Mouse (Mus musculus) heart, embryonic 12.5 days (tissue): ENCODE measurements around the gene Chrna1. TPM values are rescaled to one million over a fixed set of nuclear protein-coding genes. Genes with fewer than 3 reads are reported as not detected.

Source experiments
- ATAC-seq: fragments of 200-750 bp; cut with Nextera tagmentation; 2 replicates; pipeline ENCODE4 v1.8.0; 2017; ENCODE audit warnings: moderate TSS enrichment, moderate library complexity; ENCODE audit not compliant: insufficient number of reproducible peaks, low FRiP score
- H3K27ac ChIP-seq: fragments of 300-500 bp; sonication (generic); 2 replicates; pipeline ENCODE4 v1.5.1; 2016; ENCODE audit warnings: mild to moderate bottlenecking, moderate library complexity; ENCODE audit not compliant: poor library complexity, severe bottlenecking
- H3K27me3 ChIP-seq: fragments of 300-500 bp; sonication (generic); replicated peaks from 2 replicates; pipeline ENCODE4 v1.6.1; 2016; ENCODE audit warnings: mild to moderate bottlenecking, moderate library complexity
- H3K36me3 ChIP-seq: fragments of 300-500 bp; sonication (generic); 2 replicates; pipeline ENCODE4 v1.6.1; 2016; ENCODE audit warnings: mild to moderate bottlenecking, moderate library complexity
- H3K4me1 ChIP-seq: fragments of 300-500 bp; sonication (generic); replicated peaks from 2 replicates; pipeline ENCODE4 v1.6.1; 2016; ENCODE audit warnings: mild to moderate bottlenecking
- H3K4me2 ChIP-seq: fragments of 300-500 bp; sonication (generic); 2 replicates; pipeline ENCODE4 v1.6.1; 2016; ENCODE audit warnings: mild to moderate bottlenecking, moderate library complexity
- H3K4me3 ChIP-seq: fragments of 300-500 bp; sonication (generic); 2 replicates; pipeline ENCODE4 v1.5.1; 2016; ENCODE audit warnings: mild to moderate bottlenecking
- H3K9ac ChIP-seq: fragments of 300-500 bp; sonication (generic); 2 replicates; pipeline ENCODE4 v1.6.1; 2016; ENCODE audit warnings: mild to moderate bottlenecking, moderate library complexity
- H3K9me3 ChIP-seq: fragments of 300-500 bp; sonication (generic); replicated peaks from 2 replicates; pipeline ENCODE4 v1.6.1; 2016; ENCODE audit warnings: mild to moderate bottlenecking, moderate library complexity
- WGBS: fragments of 180-500 bp; shearing (Covaris S2); methylation state at CpG from one replicate; pipeline ENCODE4 v1.1.7; 2016; 5-methylcytosine and 5-hydroxymethylcytosine counted together
- polyA plus RNA-seq: library from polyadenylated mRNA; unstranded; fragments of >200 nt; fragmentation: Nextera tagmentation; extraction: Ambion mirVana; gene quantifications from 2 replicates; pipeline ENCODE4 v1.2.1, GENCODE M21; 2016

Chrna1 gene
- polyA plus RNA-seq, 1 experiment from 2014 or later: 0.14 TPM

DNA sequence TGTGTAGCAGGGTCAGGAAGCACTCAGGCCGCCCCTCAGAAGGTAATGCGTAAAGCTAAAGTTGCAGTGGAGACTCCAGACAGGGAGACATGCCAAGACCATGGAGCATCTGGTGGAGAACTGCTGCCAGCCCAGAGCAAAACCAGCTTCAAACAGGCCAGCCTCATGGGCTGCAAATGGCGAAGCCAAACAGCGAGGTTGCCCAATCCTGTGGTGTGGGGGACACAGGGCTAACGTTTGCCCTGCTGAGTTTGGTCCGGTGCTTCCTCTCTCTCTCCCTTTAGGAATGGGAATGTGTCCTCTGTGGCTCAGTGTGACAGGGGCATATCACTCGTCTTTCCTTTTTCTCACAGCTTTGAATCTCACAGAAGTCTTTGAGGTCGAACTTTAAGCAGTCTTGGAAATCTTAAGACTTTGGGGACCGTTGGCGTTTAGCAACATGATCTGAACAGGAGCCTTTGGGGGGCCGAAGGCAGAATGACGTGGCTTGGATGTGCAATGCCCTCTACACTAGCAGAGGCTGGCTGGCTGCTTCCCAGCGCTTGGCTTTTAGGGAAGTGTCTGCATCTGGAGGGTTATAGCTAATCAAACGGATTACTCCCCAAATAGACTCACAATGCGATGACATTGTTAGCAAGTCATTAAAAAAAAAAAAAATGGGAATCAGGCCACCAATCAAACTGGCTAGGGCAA lies 43.9 kb downstream of the Chrna1 start:
- no peak overlapping the region for H3K4me2 ChIP-seq
- H3K4me3 ChIP-seq: no peak overlapping the region
- H3K4me1 ChIP-seq: peaks cover 9% of the 10 kb centered on the region
- 76% methylated on average over 15 of the region's 15 CpGs for WGBS
- no peak for ATAC-seq
- H3K9me3 ChIP-seq: no peaks in the 10 kb centered on the region
- H3K27ac ChIP-seq: no peak overlapping the region
- no peaks in the 10 kb centered on the region for H3K27me3 ChIP-seq
- no peaks in the 10 kb centered on the region for H3K36me3 ChIP-seq
- H3K9ac ChIP-seq: no peak overlapping the region

DNA sequence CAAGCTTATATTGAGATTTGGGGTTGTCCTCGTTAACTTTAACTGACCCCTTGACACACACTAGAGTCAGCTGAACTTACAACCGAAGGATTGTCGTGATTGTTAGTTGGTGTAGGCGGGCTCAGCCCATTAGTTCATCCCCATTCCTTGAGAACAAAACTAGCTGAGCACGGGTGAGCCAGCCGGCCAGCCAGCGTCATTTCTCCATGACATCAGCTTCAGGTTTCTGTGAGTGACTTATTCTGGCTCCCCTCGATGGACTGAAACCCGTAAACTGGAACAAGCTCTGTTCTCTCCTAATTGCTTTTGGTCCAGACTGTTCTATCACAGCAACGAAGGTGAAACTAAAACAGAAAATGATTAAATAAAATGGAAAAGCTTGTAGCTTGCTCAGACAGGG lies 45.4 kb downstream of the Chrna1 start:
- Histone ChIP-seq H3K27me3 (no peaks in the 10 kb centered on the region), H3K4me2 (no peak overlapping the region), H3K4me3 (no peak overlapping the region), H3K27ac (no peak overlapping the region), H3K4me1 (no peaks in the 10 kb centered on the region), H3K9me3 (no peaks in the 10 kb centered on the region), H3K36me3 (no peaks in the 10 kb centered on the region), H3K9ac (no peak overlapping the region)
- ATAC-seq: no peak
- WGBS: 76% methylated on average over 10 of the region's 10 CpGs

DNA sequence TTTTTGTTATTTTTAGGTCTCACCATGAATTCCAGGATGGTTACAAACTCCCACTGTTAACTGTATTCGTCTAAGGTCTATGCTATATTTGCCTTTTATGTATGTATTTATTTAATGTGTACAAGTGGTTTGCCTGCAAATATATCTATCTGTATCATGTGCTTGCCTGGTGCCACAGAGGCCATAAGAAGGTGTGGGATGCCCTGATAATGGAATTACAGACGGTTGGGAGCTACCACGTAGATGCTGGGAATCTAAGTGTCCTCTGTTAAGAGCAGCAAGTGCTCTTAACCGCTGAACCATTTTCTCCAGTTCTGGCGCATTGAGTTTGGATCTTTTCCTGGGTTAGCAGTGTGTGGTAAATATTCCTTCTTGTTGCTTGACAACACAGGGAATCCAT lies 49.7 kb downstream of the Chrna1 start:
- H3K9ac ChIP-seq: no peak overlapping the region
- H3K4me3 ChIP-seq: no peak overlapping the region
- H3K27ac ChIP-seq: no peak overlapping the region
- H3K27me3 ChIP-seq: no peaks in the 10 kb centered on the region
- no peak overlapping the region for H3K4me2 ChIP-seq
- ATAC-seq: no peak
- WGBS: 63% methylated on average over 5 of the region's 5 CpGs
- H3K36me3 ChIP-seq: no peaks in the 10 kb centered on the region
- H3K9me3 ChIP-seq: no peaks in the 10 kb centered on the region
- peaks cover 7% of the 10 kb centered on the region for H3K4me1 ChIP-seq

DNA sequence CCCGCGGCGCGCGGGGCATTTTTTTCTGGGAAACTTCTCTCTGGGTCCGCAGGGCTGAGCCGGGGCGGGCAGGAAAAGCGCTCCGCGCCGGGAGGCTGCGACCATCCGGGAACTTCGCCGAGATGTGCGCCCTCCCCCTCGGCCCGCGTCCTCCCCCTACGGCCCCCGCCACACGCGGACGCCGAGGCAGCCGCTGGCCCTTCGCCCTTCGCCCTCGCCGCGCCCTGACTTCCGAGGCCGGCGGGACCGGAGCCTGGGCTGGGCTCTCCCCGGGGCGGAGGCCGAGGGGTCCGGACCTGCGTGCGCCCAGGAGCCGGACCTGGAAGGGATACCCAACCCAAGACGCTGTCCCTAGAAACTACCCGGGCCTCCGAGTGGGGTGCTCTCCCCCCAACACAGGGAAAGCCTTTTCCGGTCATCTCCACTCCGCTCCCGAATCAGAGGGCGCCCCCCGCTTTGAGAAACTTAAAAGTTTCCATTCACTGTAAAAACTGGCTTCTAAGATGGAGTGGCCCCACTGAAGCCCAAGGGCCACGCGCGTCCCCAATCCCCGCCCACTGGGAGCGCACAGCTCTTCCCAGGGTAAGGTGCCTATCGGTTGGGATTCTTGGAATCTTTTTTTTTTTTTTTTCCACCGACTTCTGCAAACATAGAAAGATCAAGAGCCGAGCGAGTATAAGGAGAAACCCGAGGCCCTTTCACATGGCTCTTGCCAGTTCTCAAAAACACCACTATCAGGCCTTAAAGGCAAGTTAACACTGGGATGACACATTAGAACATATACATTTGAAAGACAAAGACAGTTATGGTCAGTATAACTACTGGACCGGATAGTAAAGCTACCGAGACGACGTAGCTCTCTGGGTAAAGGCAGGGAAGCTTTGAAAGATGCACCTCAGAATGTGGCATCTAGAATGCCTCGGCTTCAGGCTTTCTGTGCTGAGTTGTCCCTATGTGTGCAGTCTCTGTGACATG lies 50.5 kb downstream of the Chrna1 start, which contains the start of gene Wipf1:
Wipf1 (minus strand) TSS at position 379 of the 975 bp plus-strand sequence.
- H3K36me3 ChIP-seq: no peaks in the 10 kb centered on the region
- H3K9me3 ChIP-seq: no peaks in the 10 kb centered on the region
- peak within 1 kb of the TSS; percentile 89 for H3K9ac ChIP-seq
- no peaks in the 10 kb centered on the region for H3K27me3 ChIP-seq
- peak within 1 kb of the TSS; percentile 72 for H3K27ac ChIP-seq
- peak within 1 kb of the TSS; percentile 84 for H3K4me3 ChIP-seq
- ATAC-seq: peak; percentile 86
- H3K4me2 ChIP-seq: peak within 1 kb of the TSS; percentile 89
- WGBS: 2% methylated on average over 54 of the region's 66 CpGs
- peaks cover 7% of the 10 kb centered on the region for H3K4me1 ChIP-seq

DNA sequence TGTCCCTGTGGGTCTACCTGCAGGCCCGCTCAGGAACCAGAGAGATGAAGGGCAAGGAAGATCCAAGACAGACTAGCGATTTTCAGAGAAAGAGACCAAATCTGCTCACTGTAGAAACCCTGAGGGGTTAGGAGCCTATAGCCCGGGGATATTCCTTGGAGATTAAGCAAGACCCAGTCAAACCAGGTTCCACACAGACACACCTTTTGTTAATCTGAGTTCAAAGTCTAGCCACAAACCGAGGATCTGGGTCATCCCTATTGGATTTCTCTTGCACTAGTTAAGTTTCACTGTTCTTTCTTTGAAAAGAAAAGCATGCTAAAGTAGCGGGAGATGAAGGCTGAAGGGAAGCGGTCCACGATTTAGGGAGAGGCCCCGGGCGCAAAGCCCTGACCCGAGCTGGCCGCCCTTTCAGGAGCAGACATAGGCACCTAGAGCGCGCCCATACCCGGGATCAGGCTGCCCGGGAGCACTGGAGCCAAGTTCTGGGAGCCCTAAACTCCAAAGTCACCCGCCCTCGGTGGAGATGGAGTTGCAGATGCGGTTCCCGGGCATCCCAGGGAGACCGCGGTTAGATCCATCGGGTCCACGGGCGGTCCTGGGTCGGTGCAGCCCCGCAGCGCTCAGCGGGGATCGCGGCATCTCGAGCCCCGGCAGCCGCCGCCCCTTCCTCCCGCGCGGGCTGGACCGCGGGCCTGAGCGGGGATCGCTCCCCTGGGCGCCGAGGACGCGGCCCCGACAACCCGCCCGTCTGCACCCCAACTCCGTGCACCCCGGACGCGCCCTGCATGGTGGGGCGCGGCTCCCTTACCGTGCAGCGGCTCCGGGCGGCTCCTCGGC lies 51.4 kb downstream of the Chrna1 start:
- H3K4me3 ChIP-seq: peak overlapping the region; percentile 84
- H3K4me1 ChIP-seq: peaks cover 13% of the 10 kb centered on the region
- H3K27ac ChIP-seq: peak overlapping the region; percentile 72
- WGBS: 2% methylated on average over 55 of the region's 59 CpGs
- no peaks in the 10 kb centered on the region for H3K36me3 ChIP-seq
- no peaks in the 10 kb centered on the region for H3K27me3 ChIP-seq
- H3K9me3 ChIP-seq: no peaks in the 10 kb centered on the region
- H3K4me2 ChIP-seq: peak overlapping the region; percentile 89
- peak; percentile 58 for ATAC-seq
- peak overlapping the region; percentile 89 for H3K9ac ChIP-seq

DNA sequence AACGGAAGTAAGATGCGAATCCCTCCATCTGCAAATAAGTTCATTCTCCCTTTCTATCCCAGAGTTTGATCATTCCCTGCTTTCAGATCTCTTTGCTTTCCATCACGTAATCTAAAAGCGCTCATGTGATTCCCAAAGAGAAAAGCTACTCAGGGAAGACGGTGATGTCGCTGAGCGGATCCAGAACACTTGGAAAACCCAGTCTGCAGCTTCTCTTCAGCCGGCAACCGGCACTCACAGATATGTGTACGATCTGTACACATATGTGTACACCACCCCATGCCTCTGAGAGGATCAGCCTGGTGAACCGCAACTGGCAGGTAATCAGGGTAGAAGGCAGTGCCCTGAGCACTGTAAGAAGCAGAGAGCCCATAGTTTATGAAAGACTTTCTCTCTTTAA lies 52.2 kb downstream of the Chrna1 start:
- H3K27me3 ChIP-seq: no peaks in the 10 kb centered on the region
- 77% methylated on average over 11 of the region's 11 CpGs for WGBS
- no peak for ATAC-seq
- H3K36me3 ChIP-seq: no peaks in the 10 kb centered on the region
- no peak overlapping the region for H3K27ac ChIP-seq
- H3K9me3 ChIP-seq: no peaks in the 10 kb centered on the region
- peaks cover 19% of the 10 kb centered on the region for H3K4me1 ChIP-seq
- peak overlapping the region; percentile 27 for H3K4me3 ChIP-seq
- peak overlapping the region; percentile 89 for H3K4me2 ChIP-seq
- H3K9ac ChIP-seq: no peak overlapping the region

GRCm38 (mm10) chr2:73526691-73527090 lies 53.4 kb downstream of the Chrna1 start:
- Histone ChIP-seq H3K4me3 (no peak overlapping the region), H3K27ac (no peak overlapping the region), H3K27me3 (no peaks in the 10 kb centered on the region)

GRCm38 (mm10) chr2:73522891-73523290 lies 57.2 kb downstream of the Chrna1 start:
- Histone ChIP-seq H3K27ac (0 out of 2 replicates have a peak overlapping the region, but pooled peaks have one; percentile 22), H3K4me2 (no peak overlapping the region), H3K4me1 (peaks cover 31% of the 10 kb centered on the region), H3K4me3 (no peak overlapping the region), H3K27me3 (no peaks in the 10 kb centered on the region), H3K9me3 (no peaks in the 10 kb centered on the region), H3K36me3 (no peaks in the 10 kb centered on the region), H3K9ac (0 out of 2 replicates have a peak overlapping the region, but pooled peaks have one; percentile 50)
- no peak for ATAC-seq
- 54% methylated on average over 8 of the region's 8 CpGs for WGBS

More at GRCm38 (mm10) chr2:73526691-73527090, 53.4 kb downstream of the Chrna1 start:
- 64% methylated on average over 9 of the region's 9 CpGs for WGBS
- no peak overlapping the region for H3K9ac ChIP-seq
- peak overlapping the region; percentile 6; the same call in 1 of the 2 replicates for H3K4me2 ChIP-seq
- no peaks in the 10 kb centered on the region for H3K36me3 ChIP-seq
- H3K9me3 ChIP-seq: no peaks in the 10 kb centered on the region
- ATAC-seq: no peak
- peaks cover 32% of the 10 kb centered on the region for H3K4me1 ChIP-seq

- H3K4me1 ChIP-seq: peaks cover 26% of the 10 kb centered on the region
- H3K4me3 ChIP-seq: no peak overlapping the region
- no peak for ATAC-seq
- no peak overlapping the region for H3K9ac ChIP-seq
- H3K27me3 ChIP-seq: no peaks in the 10 kb centered on the region
- WGBS: 72% methylated on average over 6 of the region's 6 CpGs
- no peak overlapping the region for H3K4me2 ChIP-seq
- H3K36me3 ChIP-seq: no peaks in the 10 kb centered on the region
- no peaks in the 10 kb centered on the region for H3K9me3 ChIP-seq
- H3K27ac ChIP-seq: no peak overlapping the region
Measured at GRCm38 (mm10) chr2:73522336-73522735, 57.8 kb downstream of the Chrna1 start.

DNA sequence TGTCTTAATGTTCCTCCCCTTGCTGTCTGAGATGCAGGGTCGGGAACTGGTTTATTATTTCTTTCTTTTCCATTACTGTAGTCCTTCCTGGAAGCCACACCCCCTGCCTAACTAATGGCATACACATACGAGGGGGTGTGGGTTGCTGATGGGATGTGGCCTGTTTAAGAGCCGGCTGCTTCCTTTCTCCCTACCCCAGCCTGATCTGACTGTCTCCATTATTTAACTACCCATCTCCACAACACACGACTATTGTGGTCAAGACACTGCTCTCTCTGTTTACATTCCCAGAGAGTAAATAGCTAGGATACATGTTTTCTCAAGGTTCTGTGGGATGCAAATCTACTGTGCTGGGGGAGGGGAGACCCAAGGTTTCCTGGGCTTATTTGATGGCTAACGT lies 58.4 kb downstream of the Chrna1 start:
- H3K4me3 ChIP-seq: no peak overlapping the region
- ATAC-seq: no peak
- WGBS: 26% methylated on average over 5 of the region's 5 CpGs
- peaks cover 26% of the 10 kb centered on the region for H3K4me1 ChIP-seq
- no peaks in the 10 kb centered on the region for H3K27me3 ChIP-seq
- H3K9me3 ChIP-seq: no peaks in the 10 kb centered on the region
- H3K4me2 ChIP-seq: no peak overlapping the region
- 0 out of 2 replicates have a peak, but pooled peaks cover under 1% of the 10 kb centered on the region for H3K36me3 ChIP-seq
- no peak overlapping the region for H3K9ac ChIP-seq
- H3K27ac ChIP-seq: no peak overlapping the region
